Mouse (Mus musculus) limb, embryonic 15.5 days (tissue): Measurements from ENCODE around the gene Bclaf1. TPM values are rescaled to one million over a fixed set of nuclear protein-coding genes. Genes with fewer than 3 reads are reported as not detected.
A peak's percentile ranks its signal among the peaks of the same experiment; 100 is the strongest.

Experiments
- ATAC-seq: fragments of 200-750 bp; cut with Nextera tagmentation; 2 replicates; pipeline ENCODE4 v1.8.0; 2017; ENCODE audit warnings: low read depth, moderate TSS enrichment; ENCODE audit not compliant: insufficient number of reproducible peaks, low FRiP score, low TSS enrichment
- H3K27ac ChIP-seq: fragments of 300-500 bp; sonication (generic); 2 replicates; pipeline ENCODE4 v1.5.1; 2015; ENCODE audit warnings: moderate library complexity, mild to moderate bottlenecking, inconsistent platforms
- H3K27me3 ChIP-seq: fragments of 300-500 bp; sonication (generic); 2 replicates; pipeline ENCODE4 v1.6.1; 2015; ENCODE audit warnings: inconsistent platforms
- H3K36me3 ChIP-seq: fragments of 300-500 bp; sonication (generic); 2 replicates; pipeline ENCODE4 v1.6.1; 2015; ENCODE audit warnings: inconsistent platforms
- H3K4me1 ChIP-seq: fragments of 300-500 bp; sonication (generic); 2 replicates; pipeline ENCODE4 v1.6.1; 2015; ENCODE audit warnings: inconsistent platforms
- H3K4me2 ChIP-seq: fragments of 300-500 bp; sonication (generic); 2 replicates; pipeline ENCODE4 v1.6.1; 2015; ENCODE audit warnings: mild to moderate bottlenecking, inconsistent platforms
- H3K4me3 ChIP-seq: fragments of 300-500 bp; sonication (generic); 2 replicates; pipeline ENCODE4 v1.5.1; 2015; ENCODE audit warnings: mild to moderate bottlenecking, inconsistent platforms
- H3K9ac ChIP-seq: fragments of 300-500 bp; sonication (generic); 2 replicates; pipeline ENCODE4 v1.6.1; 2015; ENCODE audit warnings: inconsistent platforms
- H3K9me3 ChIP-seq: fragments of 300-500 bp; sonication (generic); 2 replicates; pipeline ENCODE4 v1.6.1; 2016; ENCODE audit warnings: inconsistent platforms
- WGBS: fragments of 180-500 bp; shearing (Covaris S2); methylation state at CpG from one replicate; pipeline ENCODE4 v1.1.7; 2015; 5-methylcytosine and 5-hydroxymethylcytosine counted together
- polyA plus RNA-seq: library from polyadenylated mRNA; unstranded; fragments of >200 nt; fragmentation: Nextera tagmentation; extraction: Ambion mirVana; gene quantifications from 2 replicates; pipeline ENCODE4 v1.2.1, GENCODE M21; 2015

Gene Bclaf1
- polyA plus RNA-seq, 1 experiment from 2014 or later: 108 TPM

GRCm38 (mm10) chr10:20287369-20287768, 24.9 kb upstream of the Bclaf1 start:
- peaks cover 14% of the 10 kb centered on the region for H3K4me1 ChIP-seq
- no peak overlapping the region for H3K27ac ChIP-seq
- no peaks in the 10 kb centered on the region for H3K9me3 ChIP-seq
- H3K4me2 ChIP-seq: no peak overlapping the region
- no peak overlapping the region for H3K9ac ChIP-seq
- H3K4me3 ChIP-seq: no peak overlapping the region
- no peaks in the 10 kb centered on the region for H3K36me3 ChIP-seq
- WGBS: 75% methylated on average over 6 of the region's 6 CpGs
- no peak for ATAC-seq
- H3K27me3 ChIP-seq: no peaks in the 10 kb centered on the region

- 19% methylated on average over 11 of the region's 11 CpGs for WGBS
- peak overlapping the region; percentile 14 for H3K4me3 ChIP-seq
- H3K4me2 ChIP-seq: peak overlapping the region; percentile 48
- no peak overlapping the region for H3K9ac ChIP-seq
- no peaks in the 10 kb centered on the region for H3K36me3 ChIP-seq
- H3K27ac ChIP-seq: no peak overlapping the region
- ATAC-seq: no peak
- H3K9me3 ChIP-seq: no peaks in the 10 kb centered on the region
- no peaks in the 10 kb centered on the region for H3K27me3 ChIP-seq
- peaks cover 14% of the 10 kb centered on the region for H3K4me1 ChIP-seq
Observed at GRCm38 (mm10) chr10:20290467-20290883, 21.8 kb upstream of the Bclaf1 start.

GRCm38 (mm10) chr10:20295961-20296360, 16.3 kb upstream of the Bclaf1 start:
- Histone ChIP-seq H3K9me3 (no peaks in the 10 kb centered on the region), H3K4me1 (no peaks in the 10 kb centered on the region), H3K27me3 (no peaks in the 10 kb centered on the region), H3K4me2 (no peak overlapping the region), H3K4me3 (no peak overlapping the region), H3K36me3 (no peaks in the 10 kb centered on the region), H3K9ac (no peak overlapping the region), H3K27ac (no peak overlapping the region)
- 77% methylated on average over 5 of the region's 5 CpGs for WGBS
- ATAC-seq: no peak

- no peak overlapping the region for H3K4me3 ChIP-seq
- no peak overlapping the region for H3K4me2 ChIP-seq
- no peak overlapping the region for H3K27ac ChIP-seq
- H3K9ac ChIP-seq: no peak overlapping the region
- ATAC-seq: no peak
- WGBS: 56% methylated on average over 3 of the region's 3 CpGs
- no peaks in the 10 kb centered on the region for H3K27me3 ChIP-seq
- H3K36me3 ChIP-seq: no peaks in the 10 kb centered on the region
- no peaks in the 10 kb centered on the region for H3K4me1 ChIP-seq
- H3K9me3 ChIP-seq: no peaks in the 10 kb centered on the region
Observed at GRCm38 (mm10) chr10:20298152-20298920, 13.9 kb upstream of the Bclaf1 start.

- H3K4me2 ChIP-seq: no peak overlapping the region
- H3K27me3 ChIP-seq: no peaks in the 10 kb centered on the region
- no peak overlapping the region for H3K9ac ChIP-seq
- no peaks in the 10 kb centered on the region for H3K4me1 ChIP-seq
- no peaks in the 10 kb centered on the region for H3K36me3 ChIP-seq
- no peak overlapping the region for H3K4me3 ChIP-seq
- ATAC-seq: no peak
- WGBS: 78% methylated on average over 5 of the region's 5 CpGs
- H3K9me3 ChIP-seq: no peaks in the 10 kb centered on the region
- H3K27ac ChIP-seq: no peak overlapping the region
Observed at GRCm38 (mm10) chr10:20299114-20299513, 13.2 kb upstream of the Bclaf1 start.

GRCm38 (mm10) chr10:20310969-20311769, 1.1 kb upstream of the Bclaf1 start:
- H3K4me3 ChIP-seq: peak overlapping the region; percentile 70
- no peak for ATAC-seq
- H3K9ac ChIP-seq: peak overlapping the region; percentile 78
- H3K4me2 ChIP-seq: peak overlapping the region; percentile 56
- H3K4me1 ChIP-seq: peaks cover 15% of the 10 kb centered on the region
- WGBS: 49% methylated on average over 11 of the region's 11 CpGs
- H3K9me3 ChIP-seq: no peaks in the 10 kb centered on the region
- peak overlapping the region; percentile 100 for H3K27ac ChIP-seq
- no peaks in the 10 kb centered on the region for H3K36me3 ChIP-seq
- H3K27me3 ChIP-seq: no peaks in the 10 kb centered on the region

- peak overlapping the region; percentile 70 for H3K4me3 ChIP-seq
- peaks cover 15% of the 10 kb centered on the region for H3K4me1 ChIP-seq
- H3K9ac ChIP-seq: peak overlapping the region; percentile 95
- peak overlapping the region; percentile 100 for H3K27ac ChIP-seq
- H3K27me3 ChIP-seq: no peaks in the 10 kb centered on the region
- WGBS: under 1% methylated on average over 54 of the region's 54 CpGs
- H3K4me2 ChIP-seq: peak overlapping the region; percentile 57
- H3K36me3 ChIP-seq: no peaks in the 10 kb centered on the region
- no peaks in the 10 kb centered on the region for H3K9me3 ChIP-seq
- ATAC-seq: peak; percentile 56
Observed at GRCm38 (mm10) chr10:20312736-20313301, 550 bp downstream of the Bclaf1 start.

- H3K27me3 ChIP-seq: no peaks in the 10 kb centered on the region
- ATAC-seq: no peak
- H3K9me3 ChIP-seq: no peaks in the 10 kb centered on the region
- WGBS: 47% methylated on average over 13 of the region's 13 CpGs
- H3K4me3 ChIP-seq: peak overlapping the region; percentile 70
- peaks cover 2% of the 10 kb centered on the region; the same call in 1 of the 2 replicates for H3K36me3 ChIP-seq
- H3K27ac ChIP-seq: 0 out of 2 replicates have a peak overlapping the region, but pooled peaks have one; percentile 100
- H3K4me2 ChIP-seq: peak overlapping the region; percentile 57
- H3K9ac ChIP-seq: no peak overlapping the region; the same call in 1 of the 2 replicates
- peaks cover 15% of the 10 kb centered on the region for H3K4me1 ChIP-seq
Observed at GRCm38 (mm10) chr10:20313447-20313846, 1.2 kb downstream of the Bclaf1 start.

GRCm38 (mm10) chr10:20313941-20314340, 1.7 kb downstream of the Bclaf1 start:
- peaks cover 15% of the 10 kb centered on the region for H3K4me1 ChIP-seq
- no peak overlapping the region for H3K9ac ChIP-seq
- peaks cover 5% of the 10 kb centered on the region for H3K36me3 ChIP-seq
- no peak for ATAC-seq
- no peaks in the 10 kb centered on the region for H3K9me3 ChIP-seq
- 85% methylated on average over 4 of the region's 4 CpGs for WGBS
- H3K4me3 ChIP-seq: no peak overlapping the region; the same call in 1 of the 2 replicates
- H3K27ac ChIP-seq: no peak overlapping the region
- no peak overlapping the region for H3K4me2 ChIP-seq
- H3K27me3 ChIP-seq: no peaks in the 10 kb centered on the region

- Histone ChIP-seq H3K4me2 (no peak overlapping the region), H3K36me3 (peaks cover 11% of the 10 kb centered on the region), H3K27me3 (no peaks in the 10 kb centered on the region), H3K27ac (no peak overlapping the region), H3K4me1 (peaks cover 15% of the 10 kb centered on the region), H3K4me3 (no peak overlapping the region), H3K9me3 (no peaks in the 10 kb centered on the region), H3K9ac (no peak overlapping the region)
- no peak for ATAC-seq
- WGBS: 67% methylated on average over 2 of the region's 2 CpGs
Observed at GRCm38 (mm10) chr10:20314797-20315196, 2.5 kb downstream of the Bclaf1 start.

- H3K4me1 ChIP-seq: peaks cover 8% of the 10 kb centered on the region
- WGBS: 86% methylated on average over 5 of the region's 5 CpGs
- no peak overlapping the region for H3K4me3 ChIP-seq
- H3K27me3 ChIP-seq: no peaks in the 10 kb centered on the region
- no peak overlapping the region for H3K4me2 ChIP-seq
- H3K36me3 ChIP-seq: peaks cover 18% of the 10 kb centered on the region
- H3K27ac ChIP-seq: no peak overlapping the region
- no peak for ATAC-seq
- H3K9ac ChIP-seq: no peak overlapping the region
- no peaks in the 10 kb centered on the region for H3K9me3 ChIP-seq
Observed at GRCm38 (mm10) chr10:20317466-20317865, 5.2 kb downstream of the Bclaf1 start.

GRCm38 (mm10) chr10:20326226-20326625, 14.0 kb downstream of the Bclaf1 start:
- Histone ChIP-seq H3K36me3 (peaks cover 58% of the 10 kb centered on the region), H3K27me3 (no peaks in the 10 kb centered on the region), H3K4me3 (no peak overlapping the region), H3K9me3 (no peaks in the 10 kb centered on the region), H3K9ac (no peak overlapping the region), H3K4me2 (no peak overlapping the region), H3K27ac (no peak overlapping the region), H3K4me1 (no peaks in the 10 kb centered on the region)
- no peak for ATAC-seq
